ENCODE assay signal across 1 mouse cellular context in genomic region chr12:59065776-59066175, GRCm38 (mm10).
TF ChIP-seq lines count a peak whose summit lies in the region.

No protein-coding gene starts in this region.

TF ChIP-seq in MEL, 35 proteins besides CTCF, POLR2A, EP300 and RAD21 (continued from another document):
- TF ChIP-seq ZC3H11A (IDR thresholded peaks at IDR 0.05; ENCODE audit: low read depth, low read length): no peak
- TF ChIP-seq ELF1 (IDR thresholded peaks at IDR 0.05; ENCODE audit: low read depth, low read length): no peak
- TF ChIP-seq POLR2AphosphoS5 (IDR thresholded peaks at IDR 0.05; ENCODE audit: borderline replicate concordance, low read depth, low read length): no peak
- no peak for TF ChIP-seq USF2 (IDR thresholded peaks at IDR 0.05; ENCODE audit: borderline replicate concordance in 1 of 2, insufficient read depth in 1 of 2, low read depth in 1 of 2, low read length in 2 of 2)
- TF ChIP-seq ETS1 (IDR thresholded peaks at IDR 0.05; ENCODE audit: low read depth, low read length): peak; percentile 73
- no peak for TF ChIP-seq E2F4 (IDR thresholded peaks at IDR 0.05; ENCODE audit: borderline replicate concordance, low read depth, low read length)
- TF ChIP-seq TCF12 (IDR thresholded peaks at IDR 0.05; ENCODE audit: low read depth, low read length): peak; percentile 66
- no peak for TF ChIP-seq MYB (IDR thresholded peaks at IDR 0.05; ENCODE audit: low read depth, low read length)
- TF ChIP-seq USF1 (IDR thresholded peaks at IDR 0.05; ENCODE audit: low read depth, low read length): no peak
- TF ChIP-seq GABPA (IDR thresholded peaks at IDR 0.05; ENCODE audit: low read depth, low read length): no peak
- TF ChIP-seq MAX (IDR thresholded peaks at IDR 0.05; ENCODE audit: low read length): no peak; the same call in 1 of the 2 replicates
- TF ChIP-seq ZMIZ1 (IDR thresholded peaks at IDR 0.05; ENCODE audit: low read depth, low read length): no peak
- 0 out of 2 replicates have a peak, but pooled peaks have one; percentile 25 for TF ChIP-seq MAZ (IDR thresholded peaks at IDR 0.05; ENCODE audit: low read depth, low read length)
- no peak for TF ChIP-seq SMC3 (IDR thresholded peaks at IDR 0.05; ENCODE audit: low read depth, low read length)
- peak; percentile 37; the same call in 1 of the 2 replicates for TF ChIP-seq MXI1 (IDR thresholded peaks at IDR 0.05; ENCODE audit: low read depth, low read length)
- peak; percentile 15; the same call in 1 of the 2 replicates for TF ChIP-seq BHLHE40 (IDR thresholded peaks at IDR 0.05; ENCODE audit: borderline replicate concordance, low read depth, low read length)
- no peak for TF ChIP-seq HCFC1 (IDR thresholded peaks at IDR 0.05; ENCODE audit: low read depth, low read length)
- no peak for TF ChIP-seq TBP (IDR thresholded peaks at IDR 0.05; ENCODE audit: low read depth, low read length)
- TF ChIP-seq ZKSCAN1 (IDR thresholded peaks at IDR 0.05; ENCODE audit: low read depth, low read length): no peak
- TF ChIP-seq MAFK (IDR thresholded peaks at IDR 0.05; ENCODE audit: borderline replicate concordance, low read depth, low read length): no peak
- TF ChIP-seq UBTF (IDR thresholded peaks at IDR 0.05; ENCODE audit: borderline replicate concordance, insufficient read depth, low read depth, low read length): no peak
TF ChIP-seq in MEL: peak in this region for 6.
